Mouse (Mus musculus): ENCODE data around the gene Rpl9-ps1.

DNA sequence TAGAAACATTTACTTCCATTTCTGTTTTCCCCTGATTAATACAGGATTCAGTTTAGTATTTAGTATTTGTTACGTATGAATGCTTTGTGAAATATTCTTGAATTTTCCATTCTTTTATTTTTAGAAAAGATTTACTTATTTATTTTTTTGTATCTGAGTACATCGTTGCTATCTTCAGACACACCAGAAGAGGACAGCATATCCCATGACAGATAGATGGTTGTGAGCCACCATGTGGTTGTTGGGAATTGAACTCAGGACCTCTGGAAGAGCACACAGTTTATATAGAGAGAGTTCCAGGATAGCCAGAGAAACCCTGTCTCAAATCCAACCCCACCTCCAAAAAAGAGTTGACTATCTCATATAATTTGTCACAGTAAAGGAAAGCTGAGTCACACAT is 10.5 kb downstream of the Rpl9-ps1 start:
- TF ChIP-seq MAX (IDR thresholded peaks at IDR 0.05; ENCODE audit: low read depth) (no peak), TCF12 (IDR thresholded peaks at IDR 0.05; ENCODE audit: insufficient read depth, poor library complexity, severe bottlenecking) (no peak), E2F4 (IDR thresholded peaks at IDR 0.05; ENCODE audit: insufficient read depth) (no peak), POLR2A (IDR thresholded peaks at IDR 0.05; ENCODE audit: insufficient read length, low read depth) (no peak), CEBPB (IDR thresholded peaks at IDR 0.05; ENCODE audit: insufficient read depth, poor library complexity, severe bottlenecking) (no peak), MYOG (IDR thresholded peaks at IDR 0.05; ENCODE audit: control insufficient read depth in 1 of 3, insufficient read depth in 1 of 3, insufficient read length in 2 of 3, low read depth in 2 of 3) (no peak), POLR2AphosphoS2 (IDR thresholded peaks at IDR 0.05; ENCODE audit: insufficient read length, low read depth) (no peak), USF1 (IDR thresholded peaks at IDR 0.05; ENCODE audit: low read depth) (no peak), REST (IDR thresholded peaks at IDR 0.05; ENCODE audit: insufficient read depth, insufficient read length) (no peak), MYOD1 (IDR thresholded peaks at IDR 0.05; ENCODE audit: control insufficient read depth in 1 of 3, insufficient read length in 2 of 3, low read depth in 2 of 3) (no peak), SRF (IDR thresholded peaks at IDR 0.05; ENCODE audit: control insufficient read depth, insufficient read length, low read depth) (no peak)
